Mouse (Mus musculus): ENCODE data around the gene Arpp19. TPM values are rescaled to one million over a fixed set of nuclear protein-coding genes. Genes with fewer than 3 reads are reported as not detected.

Gene Arpp19
- 351 and 362 TPM in 2 replicates for polyA plus RNA-seq (2016; fragmentation: Nextera tagmentation; extraction: Ambion mirVana)

DNA sequence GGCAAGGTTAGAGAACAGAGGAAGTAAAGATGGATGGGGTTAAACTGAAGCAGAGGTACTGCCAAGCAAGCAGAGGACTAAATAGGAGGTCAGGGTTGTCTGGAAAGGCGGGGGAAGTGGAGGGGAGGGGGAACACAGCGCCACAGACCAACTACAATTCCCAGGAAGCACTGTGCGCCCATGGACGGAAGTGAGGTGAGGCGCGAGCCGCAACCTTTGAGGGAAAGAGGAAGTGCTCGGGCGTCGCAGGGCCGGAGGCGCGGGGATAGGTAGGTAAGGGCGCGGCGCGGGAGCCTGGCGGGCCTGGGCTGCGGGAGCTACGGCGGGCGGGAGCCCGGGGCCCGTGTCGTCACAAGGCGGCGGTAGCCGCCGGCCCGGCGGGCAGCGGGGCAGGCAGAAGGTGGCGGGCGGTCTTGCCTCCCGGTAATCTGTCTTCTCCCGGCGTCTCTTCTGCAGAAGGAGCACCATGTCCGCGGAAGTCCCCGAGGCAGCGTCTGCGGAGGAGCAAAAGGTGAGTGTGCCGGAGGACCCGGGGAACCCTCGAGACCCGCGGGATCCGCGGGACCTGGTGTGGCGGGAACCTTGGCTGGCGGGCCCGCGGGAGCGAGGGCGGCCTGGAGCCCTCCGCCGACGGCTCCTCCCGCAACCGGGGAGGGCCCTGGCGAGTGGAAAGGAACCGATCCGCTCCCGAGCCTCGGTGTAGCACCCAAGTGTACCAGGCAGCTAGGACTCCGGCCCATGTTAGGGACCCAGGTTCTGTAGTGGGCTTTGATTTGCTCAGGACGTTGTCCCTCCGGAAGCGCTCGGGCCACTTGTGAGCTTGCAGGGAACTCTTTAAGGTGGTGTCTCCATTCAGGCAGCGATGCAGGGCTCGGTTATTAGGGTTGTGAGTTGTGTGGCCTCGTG, at the start of gene Arpp19:
Arpp19 (plus strand) TSS at position 164 of the 906 bp plus-strand sequence.
- under 1% methylated on average over 72 of the region's 73 CpGs for WGBS
- H3K4me1 ChIP-seq = peaks cover 20% of the 10 kb centered on the region
- H3K4me3 ChIP-seq = peak within 1 kb of the TSS; percentile 100
- DNase-seq (ENCODE audit: extremely low spot score, low spot score) = peak; percentile 86
- peaks cover 18% of the 10 kb centered on the region for H3K36me3 ChIP-seq (replicated peaks)
- peak within 1 kb of the TSS; percentile 95 for H3K27ac ChIP-seq
- no peaks in the 10 kb centered on the region for H3K27me3 ChIP-seq (ENCODE audit: poor library complexity, severe bottlenecking)
- no peaks in the 10 kb centered on the region for H3K9me3 ChIP-seq

DNA sequence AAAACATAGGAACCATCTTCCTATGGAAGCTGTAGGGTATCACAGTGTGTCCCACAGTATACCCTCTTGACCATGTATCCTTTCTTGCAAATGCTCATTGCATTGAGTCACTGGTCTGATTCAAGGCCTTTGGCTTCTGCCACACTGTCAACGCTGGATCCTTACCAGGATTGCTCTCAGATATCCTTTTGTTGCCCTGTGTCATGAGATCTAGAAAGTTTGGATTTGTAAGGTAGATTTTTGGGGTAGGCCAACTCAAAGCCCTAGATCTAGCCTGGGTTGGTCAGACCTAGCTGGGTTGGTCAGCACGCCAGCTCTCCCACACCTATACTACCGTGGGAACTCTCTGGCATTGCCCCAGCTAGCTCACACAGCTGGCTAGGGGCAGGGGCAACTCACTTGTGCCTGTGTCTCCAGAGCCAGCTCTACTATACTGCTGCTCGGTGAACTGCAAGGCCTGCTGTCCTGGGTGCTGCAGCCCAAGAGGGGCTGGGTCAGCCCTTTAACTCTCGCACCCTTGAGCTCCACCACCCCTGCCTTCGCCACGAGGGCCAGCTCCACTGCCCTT, 48.4 kb upstream of the Arpp19 start:
- no peak for DNase-seq (ENCODE audit: extremely low spot score, low spot score)
- no peak overlapping the region for H3K4me3 ChIP-seq
- H3K27ac ChIP-seq = no peak overlapping the region
- WGBS = 91% methylated on average over 7 of the region's 7 CpGs
- no peaks in the 10 kb centered on the region for H3K36me3 ChIP-seq (replicated peaks)
- H3K4me1 ChIP-seq = peaks cover 25% of the 10 kb centered on the region
- no peaks in the 10 kb centered on the region for H3K27me3 ChIP-seq (ENCODE audit: poor library complexity, severe bottlenecking)
- no peaks in the 10 kb centered on the region for H3K9me3 ChIP-seq

DNA sequence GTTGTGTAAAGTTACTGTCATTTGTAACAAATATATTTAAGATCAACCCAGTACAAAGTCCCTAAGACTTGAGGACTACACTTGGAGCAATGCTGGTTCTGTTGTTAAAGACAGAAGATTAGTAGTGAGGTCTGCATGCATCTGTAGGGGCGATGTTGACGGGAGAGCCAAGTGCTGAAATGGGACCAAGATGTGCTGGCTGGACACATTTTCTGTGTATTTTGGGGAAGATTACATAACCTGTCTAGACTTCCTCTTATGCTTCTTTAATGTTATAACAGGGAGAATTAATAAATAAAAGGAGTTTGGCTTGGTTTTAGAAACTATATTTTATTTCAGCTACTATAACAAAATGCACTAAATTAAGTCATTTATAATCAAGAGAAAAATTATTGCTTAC, 47.4 kb upstream of the Arpp19 start:
- no peak for DNase-seq (ENCODE audit: extremely low spot score, low spot score)
- no peaks in the 10 kb centered on the region for H3K36me3 ChIP-seq (replicated peaks)
- H3K4me3 ChIP-seq = no peak overlapping the region
- H3K4me1 ChIP-seq = peaks cover 24% of the 10 kb centered on the region
- WGBS = 90% methylated on average over 2 of the region's 2 CpGs
- H3K27me3 ChIP-seq (ENCODE audit: poor library complexity, severe bottlenecking) = no peaks in the 10 kb centered on the region
- no peaks in the 10 kb centered on the region for H3K9me3 ChIP-seq
- H3K27ac ChIP-seq = no peak overlapping the region

GRCm38 (mm10) chr9:74994611-74995257, 42.7 kb upstream of the Arpp19 start:
- Histone ChIP-seq H3K36me3 (replicated peaks) (no peaks in the 10 kb centered on the region), H3K4me1 (no peaks in the 10 kb centered on the region), H3K27me3 (ENCODE audit: poor library complexity, severe bottlenecking) (no peaks in the 10 kb centered on the region), H3K27ac (no peak overlapping the region), H3K9me3 (no peaks in the 10 kb centered on the region), H3K4me3 (no peak overlapping the region)
- no peak for DNase-seq (ENCODE audit: extremely low spot score, low spot score)
- WGBS = 87% methylated on average over 10 of the region's 10 CpGs

- H3K9me3 ChIP-seq = no peaks in the 10 kb centered on the region
- peaks cover 4% of the 10 kb centered on the region; the same call in 1 of the 2 replicates for H3K36me3 ChIP-seq (replicated peaks)
- WGBS = 51% methylated on average over 2 of the region's 2 CpGs
- H3K27ac ChIP-seq = no peak overlapping the region
- H3K4me1 ChIP-seq = no peaks in the 10 kb centered on the region
- no peaks in the 10 kb centered on the region for H3K27me3 ChIP-seq (ENCODE audit: poor library complexity, severe bottlenecking)
- DNase-seq (ENCODE audit: extremely low spot score, low spot score) = no peak
- H3K4me3 ChIP-seq = no peak overlapping the region
Observed at GRCm38 (mm10) chr9:74996349-74996748, 41.1 kb upstream of the Arpp19 start.

GRCm38 (mm10) chr9:74997976-74998375, 39.4 kb upstream of the Arpp19 start:
- no peak overlapping the region for H3K27ac ChIP-seq
- no peak overlapping the region for H3K4me3 ChIP-seq
- no peaks in the 10 kb centered on the region for H3K27me3 ChIP-seq (ENCODE audit: poor library complexity, severe bottlenecking)
- no peaks in the 10 kb centered on the region for H3K4me1 ChIP-seq
- no peak for DNase-seq (ENCODE audit: extremely low spot score, low spot score)
- H3K36me3 ChIP-seq (replicated peaks) = peaks cover 4% of the 10 kb centered on the region; the same call in 1 of the 2 replicates
- H3K9me3 ChIP-seq = no peaks in the 10 kb centered on the region

- Histone ChIP-seq H3K27me3 (ENCODE audit: poor library complexity, severe bottlenecking) (no peaks in the 10 kb centered on the region), H3K27ac (no peak overlapping the region), H3K36me3 (replicated peaks) (peaks cover 4% of the 10 kb centered on the region; the same call in 1 of the 2 replicates), H3K9me3 (no peaks in the 10 kb centered on the region), H3K4me3 (no peak overlapping the region), H3K4me1 (no peaks in the 10 kb centered on the region)
- no peak for DNase-seq (ENCODE audit: extremely low spot score, low spot score)
- WGBS = 92% methylated on average over 6 of the region's 6 CpGs
Observed at GRCm38 (mm10) chr9:75001006-75001405, 36.4 kb upstream of the Arpp19 start.

DNA sequence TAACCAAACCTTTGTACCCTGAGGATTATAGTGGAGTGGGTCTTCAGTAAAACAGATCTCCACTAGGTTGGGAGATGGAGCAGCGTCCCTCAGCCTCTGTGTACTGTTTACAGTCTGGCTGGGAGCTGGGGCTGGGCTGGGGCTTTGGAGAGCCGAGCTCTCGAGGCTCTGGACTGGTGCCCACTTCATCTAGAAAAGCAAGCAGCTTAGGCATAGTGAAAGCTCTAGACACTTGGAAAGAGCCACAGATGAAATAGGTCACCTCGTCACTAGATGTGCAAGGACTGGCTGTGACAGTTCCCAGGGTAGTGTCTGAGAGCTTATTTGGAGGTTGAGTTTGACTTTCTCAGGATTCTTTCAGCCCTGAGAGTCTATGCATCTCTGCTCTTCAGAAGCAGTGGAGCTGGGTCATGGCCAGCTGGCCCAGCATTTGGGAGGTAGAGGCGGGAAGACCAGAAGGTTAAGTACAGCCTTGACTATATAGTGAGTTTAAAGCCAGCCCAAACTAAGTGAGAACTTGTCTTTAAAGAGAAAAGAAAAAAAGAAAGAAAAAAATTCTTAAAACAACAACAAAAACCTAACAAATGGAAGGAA, 35.7 kb upstream of the Arpp19 start:
- Histone ChIP-seq H3K36me3 (replicated peaks) (peaks cover 7% of the 10 kb centered on the region), H3K27me3 (ENCODE audit: poor library complexity, severe bottlenecking) (no peaks in the 10 kb centered on the region), H3K9me3 (no peaks in the 10 kb centered on the region), H3K4me1 (no peaks in the 10 kb centered on the region), H3K27ac (no peak overlapping the region), H3K4me3 (no peak overlapping the region)
- no peak for DNase-seq (ENCODE audit: extremely low spot score, low spot score)
- 87% methylated on average over 5 of the region's 5 CpGs for WGBS

DNA sequence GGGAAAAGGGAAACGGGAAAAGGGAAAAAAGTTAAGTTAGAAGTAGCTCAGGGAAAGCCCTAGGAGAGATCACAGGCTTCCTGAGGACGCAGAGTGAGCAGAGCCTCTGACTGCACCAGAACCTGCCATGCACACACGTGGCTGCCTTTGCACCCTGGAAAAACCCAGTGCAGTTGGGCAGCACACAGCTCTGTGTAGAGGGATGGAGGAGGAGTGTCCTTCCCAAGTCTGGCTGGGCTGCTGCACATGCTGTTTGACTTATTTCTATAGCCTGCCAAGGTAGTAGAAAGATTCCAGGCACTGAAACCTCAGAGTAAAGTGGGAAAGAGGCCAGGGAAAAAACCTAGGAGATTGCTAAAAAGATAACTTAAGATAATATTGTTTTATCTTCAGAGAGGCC, 35.2 kb upstream of the Arpp19 start:
- WGBS = 80% methylated on average over 3 of the region's 3 CpGs

DNA sequence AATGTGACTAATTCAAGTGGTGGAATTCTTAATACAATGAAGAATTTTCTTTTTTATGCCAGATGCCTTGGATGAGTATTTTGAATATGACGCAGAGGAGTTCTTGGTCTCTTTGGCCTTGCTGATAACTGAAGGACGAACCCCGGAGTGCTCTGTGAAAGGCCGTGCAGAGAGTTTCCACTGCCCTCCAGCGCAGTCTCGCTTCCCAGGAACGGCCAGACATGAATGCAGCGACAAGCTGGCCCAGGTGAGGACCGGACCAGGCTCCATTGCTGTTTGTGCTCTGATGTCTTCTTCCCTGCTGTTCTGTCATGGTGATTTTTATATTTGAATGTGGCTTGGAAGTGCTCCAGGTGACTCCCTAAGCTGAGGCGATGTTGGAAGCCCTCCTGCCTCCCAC, 33.2 kb upstream of the Arpp19 start:
- no peaks in the 10 kb centered on the region for H3K9me3 ChIP-seq
- no peak for DNase-seq (ENCODE audit: extremely low spot score, low spot score)
- peaks cover 11% of the 10 kb centered on the region for H3K36me3 ChIP-seq (replicated peaks)
- H3K4me3 ChIP-seq = no peak overlapping the region
- no peak overlapping the region for H3K27ac ChIP-seq
- no peaks in the 10 kb centered on the region; the same call in 1 of the 2 replicates for H3K4me1 ChIP-seq
- H3K27me3 ChIP-seq (ENCODE audit: poor library complexity, severe bottlenecking) = no peaks in the 10 kb centered on the region
- 93% methylated on average over 10 of the region's 10 CpGs for WGBS

More for the DNA sequence above, 35.2 kb upstream of the Arpp19 start:
- H3K36me3 ChIP-seq (replicated peaks) = peaks cover 7% of the 10 kb centered on the region
- no peaks in the 10 kb centered on the region for H3K9me3 ChIP-seq
- no peak for DNase-seq (ENCODE audit: extremely low spot score, low spot score)
- H3K27ac ChIP-seq = no peak overlapping the region
- H3K27me3 ChIP-seq (ENCODE audit: poor library complexity, severe bottlenecking) = no peaks in the 10 kb centered on the region
- H3K4me3 ChIP-seq = no peak overlapping the region
- H3K4me1 ChIP-seq = no peaks in the 10 kb centered on the region

- no peaks in the 10 kb centered on the region for H3K27me3 ChIP-seq (ENCODE audit: poor library complexity, severe bottlenecking)
- H3K36me3 ChIP-seq (replicated peaks) = peaks cover 15% of the 10 kb centered on the region
Observed at GRCm38 (mm10) chr9:75016591-75016990, 20.8 kb upstream of the Arpp19 start.

DNA sequence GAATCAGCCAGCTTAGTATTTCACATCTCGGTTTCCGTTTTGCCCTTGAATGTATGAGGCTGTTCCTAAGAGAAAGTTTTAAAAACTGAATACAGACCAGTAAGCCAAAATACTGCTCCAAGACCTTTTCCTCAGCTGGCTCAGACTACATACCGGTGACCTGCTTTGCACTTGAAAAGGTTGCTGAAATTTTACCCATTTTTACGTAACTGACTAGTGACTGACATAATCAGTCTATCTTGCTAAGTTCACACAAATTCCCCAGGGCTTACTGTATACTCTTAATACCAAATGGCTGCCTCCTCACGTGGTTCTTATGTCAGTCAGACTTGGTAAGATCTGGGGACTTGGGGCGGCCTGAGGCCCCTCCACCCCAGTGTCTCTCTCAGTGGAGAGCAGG, 18.2 kb upstream of the Arpp19 start:
- H3K27me3 ChIP-seq (ENCODE audit: poor library complexity, severe bottlenecking) = no peaks in the 10 kb centered on the region
- H3K4me1 ChIP-seq = no peaks in the 10 kb centered on the region
- no peak overlapping the region for H3K4me3 ChIP-seq
- H3K36me3 ChIP-seq (replicated peaks) = peaks cover 15% of the 10 kb centered on the region
- no peak for DNase-seq (ENCODE audit: extremely low spot score, low spot score)
- H3K27ac ChIP-seq = no peak overlapping the region
- 89% methylated on average over 6 of the region's 6 CpGs for WGBS
- H3K9me3 ChIP-seq = no peaks in the 10 kb centered on the region

More at GRCm38 (mm10) chr9:75016591-75016990, 20.8 kb upstream of the Arpp19 start:
- WGBS = 94% methylated on average over 2 of the region's 2 CpGs
- DNase-seq (ENCODE audit: extremely low spot score, low spot score) = no peak
- Histone ChIP-seq H3K4me1 (no peaks in the 10 kb centered on the region), H3K9me3 (no peaks in the 10 kb centered on the region), H3K27ac (no peak overlapping the region), H3K4me3 (no peak overlapping the region)
